Mouse (Mus musculus) E14TG2a.4 (cell line): ENCODE results near the gene Nos1ap.

Source experiments
- CTCF ChIP-seq: conservative IDR thresholded peaks from 2 replicates; pipeline ENCODE4 v1.5.1; 2014; ENCODE audit warnings: low read length
- NANOG ChIP-seq: IDR thresholded peaks from 2 replicates; pipeline ENCODE4 v1.6.1; 2014; ENCODE audit warnings: borderline replicate concordance, low read length, mixed read lengths

GRCm38 (mm10) chr1:170270281-170270680 lies 319.4 kb downstream of the Nos1ap start:
- TF ChIP-seq CTCF (no peak), NANOG (no peak)
